Mouse (Mus musculus) lung, postnatal 4 days (tissue): ENCODE measurements around the gene Dcaf17.

ENCODE experiments used
- DNase-seq, 2 experiments: peaks; one replicate each; pipeline ENCODE4 v3.0.0; 2021

Dcaf17 gene

DNA sequence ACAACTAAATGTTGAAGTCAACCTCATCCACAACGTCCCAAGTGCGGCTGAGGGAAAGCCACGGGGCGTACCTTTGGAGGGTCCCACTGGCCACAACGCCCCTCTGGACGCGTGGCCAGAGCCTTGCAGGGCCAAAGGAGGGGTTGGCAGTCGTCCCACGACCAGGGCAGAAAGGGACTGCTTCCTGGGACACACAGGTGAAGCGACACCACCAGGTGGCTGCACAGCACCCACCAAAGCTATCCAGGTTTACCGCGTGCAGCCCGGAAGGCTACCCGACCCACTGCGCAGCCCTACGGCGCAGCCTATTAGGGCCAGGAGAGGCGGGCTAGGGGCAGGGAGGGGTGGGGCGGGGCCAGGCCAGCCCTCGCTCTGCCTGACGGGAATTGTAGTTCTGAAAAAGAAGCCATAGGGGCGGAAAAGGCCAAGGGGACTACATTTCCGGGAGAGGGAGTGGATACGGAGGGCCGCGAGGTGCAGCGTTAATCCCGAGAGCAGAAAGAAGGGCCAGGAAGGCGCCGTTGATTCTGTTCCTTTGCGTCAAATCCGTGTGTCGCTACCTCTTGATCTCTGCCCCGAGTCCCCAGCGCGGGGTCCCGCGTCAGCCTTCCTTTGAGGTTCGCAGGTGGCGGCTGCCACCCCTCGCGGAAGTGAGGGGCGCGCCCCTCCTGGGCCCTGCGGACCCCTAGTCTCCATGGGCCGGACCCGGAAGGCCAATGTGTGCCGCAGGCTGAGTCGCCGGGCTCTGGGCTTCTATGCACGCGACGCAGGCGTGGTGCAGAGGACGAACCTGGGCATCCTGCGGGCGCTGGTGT, at the start of gene Dcaf17, which contains the start of gene Mettl8:
Gene Dcaf17 (plus strand): TSS at position 29 of the 815 bp plus-strand sequence.
Gene Mettl8 (minus strand): TSS at position 284 of the 815 bp plus-strand sequence.
- DNase-seq = peak; percentile 93 to 95

DNA sequence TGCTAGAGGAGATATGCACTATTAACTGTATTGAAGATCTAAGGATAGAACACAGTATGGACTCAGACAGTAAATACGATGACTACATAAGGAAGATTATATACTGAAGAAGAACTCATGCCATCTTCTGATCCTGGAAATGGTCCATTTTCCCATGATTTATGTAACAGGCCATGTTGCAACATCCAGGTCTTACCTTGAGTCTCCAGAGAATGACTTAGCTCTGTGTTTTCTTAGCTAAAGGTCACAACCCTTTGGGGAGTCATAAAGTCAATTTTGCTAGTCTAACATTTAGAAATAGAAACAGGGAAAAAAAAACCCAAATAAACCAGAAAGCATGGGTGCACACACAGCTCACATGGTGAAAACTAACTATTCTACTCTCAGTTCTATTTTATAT, 43.3 kb upstream of the Dcaf17 start:
- no peak for DNase-seq

DNA sequence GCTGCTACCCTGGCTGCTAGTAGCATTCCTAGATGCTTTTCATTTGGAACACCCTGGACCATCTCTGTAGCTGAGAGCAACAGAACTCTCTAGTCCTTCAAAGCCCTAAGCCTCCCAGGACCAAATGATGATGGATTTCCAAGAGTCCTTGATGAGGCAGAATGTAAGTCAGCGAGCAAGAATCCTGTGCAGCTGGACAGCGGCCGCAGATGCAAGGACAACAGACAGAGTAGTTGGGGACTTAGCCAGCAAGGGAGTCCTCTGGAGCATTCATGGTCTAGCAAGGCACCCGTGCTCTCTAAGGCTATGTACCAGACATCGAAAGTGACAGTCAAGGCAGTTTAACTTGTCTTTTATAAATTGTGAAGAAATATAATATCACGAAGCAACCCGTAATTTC, 41.6 kb upstream of the Dcaf17 start:
- no peak for DNase-seq

GRCm38 (mm10) chr2:71019277-71019676, 35.9 kb upstream of the Dcaf17 start:
- DNase-seq = no peak

- no peak for DNase-seq
These were observed 35.3 kb upstream of the Dcaf17 start for GRCm38 (mm10) chr2:71019704-71020375.

- no peak for DNase-seq
These were observed 34.5 kb upstream of the Dcaf17 start for GRCm38 (mm10) chr2:71020674-71021073.

GRCm38 (mm10) chr2:71022991-71023390, 32.1 kb upstream of the Dcaf17 start:
- DNase-seq = no peak

GRCm38 (mm10) chr2:71023986-71024385, 31.1 kb upstream of the Dcaf17 start:
- no peak for DNase-seq

DNA sequence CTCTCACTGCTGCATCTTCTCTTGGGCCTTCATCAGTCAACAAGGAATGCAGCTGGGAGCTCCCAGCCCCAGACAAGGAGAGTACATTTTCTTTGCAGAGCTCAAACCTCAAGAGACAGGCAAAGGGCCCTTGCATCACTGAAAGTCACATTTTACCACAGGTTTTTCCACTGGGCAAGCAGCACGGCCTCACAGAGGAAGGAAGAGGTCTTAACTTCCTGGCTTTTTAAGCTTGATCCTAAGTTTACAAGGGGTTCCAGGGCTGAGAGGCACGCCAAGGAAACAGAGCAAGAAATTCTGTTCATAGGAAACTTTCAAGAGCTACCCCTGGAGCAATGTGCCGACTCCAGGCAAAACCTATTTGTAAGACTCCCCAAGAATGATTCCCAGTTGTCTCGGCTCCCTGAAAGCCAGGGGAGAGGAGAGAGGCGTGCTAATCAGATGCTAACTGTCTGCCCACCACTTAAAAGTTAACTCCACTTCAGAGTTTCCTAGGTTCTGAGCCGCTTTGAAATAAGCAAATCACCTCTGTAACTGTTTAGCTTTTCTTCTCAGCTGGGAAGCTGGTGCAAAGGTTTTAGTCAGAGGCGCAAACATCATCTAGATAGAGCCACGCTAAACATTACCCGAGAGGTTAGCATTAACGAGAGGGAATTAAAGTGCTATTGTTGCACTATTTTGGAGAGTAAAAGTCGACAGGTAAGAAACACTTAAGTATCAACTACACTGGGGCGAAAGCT, 29.4 kb upstream of the Dcaf17 start:
- DNase-seq = no peak

DNA sequence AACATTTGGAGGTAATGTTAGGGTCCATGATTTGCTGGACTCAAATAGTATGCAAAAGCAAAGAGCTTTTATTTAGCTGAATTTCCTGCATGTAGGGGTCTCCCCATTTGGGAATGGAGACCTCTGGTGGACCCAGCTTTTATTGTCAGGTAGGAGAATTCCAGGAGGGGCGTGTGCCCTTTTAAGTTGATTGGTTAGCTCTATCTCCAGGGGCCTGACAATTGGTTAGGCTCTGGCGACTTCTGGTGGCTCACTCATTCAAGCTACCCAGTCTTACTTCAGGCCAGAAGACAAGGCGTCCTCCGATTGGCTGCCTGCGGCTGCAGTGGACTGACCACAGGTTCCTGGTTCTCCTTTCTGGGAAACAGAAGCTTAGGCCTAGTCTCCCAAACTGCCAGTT, 28.3 kb upstream of the Dcaf17 start:
- DNase-seq = peak; percentile 28 to 35

DNA sequence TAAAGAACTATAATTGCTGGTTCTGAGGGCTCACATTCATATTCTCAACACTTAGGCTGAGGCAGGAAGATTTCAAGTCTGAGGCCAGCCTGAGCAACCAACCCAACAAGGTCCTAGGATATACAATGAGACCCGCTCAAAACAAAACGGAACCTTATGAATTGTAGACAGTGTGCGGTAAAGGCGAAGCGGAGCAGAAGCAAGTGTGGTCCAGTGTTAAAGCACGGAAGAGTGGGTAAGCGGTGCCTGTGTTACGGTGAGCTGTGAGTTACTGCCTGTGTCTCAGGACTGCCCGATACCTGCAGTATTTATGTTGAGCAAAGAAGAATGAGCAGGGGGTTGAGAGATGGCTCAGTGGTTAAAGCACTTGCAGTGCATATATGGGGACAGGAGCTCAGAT, 27.5 kb upstream of the Dcaf17 start:
- no peak for DNase-seq

DNA sequence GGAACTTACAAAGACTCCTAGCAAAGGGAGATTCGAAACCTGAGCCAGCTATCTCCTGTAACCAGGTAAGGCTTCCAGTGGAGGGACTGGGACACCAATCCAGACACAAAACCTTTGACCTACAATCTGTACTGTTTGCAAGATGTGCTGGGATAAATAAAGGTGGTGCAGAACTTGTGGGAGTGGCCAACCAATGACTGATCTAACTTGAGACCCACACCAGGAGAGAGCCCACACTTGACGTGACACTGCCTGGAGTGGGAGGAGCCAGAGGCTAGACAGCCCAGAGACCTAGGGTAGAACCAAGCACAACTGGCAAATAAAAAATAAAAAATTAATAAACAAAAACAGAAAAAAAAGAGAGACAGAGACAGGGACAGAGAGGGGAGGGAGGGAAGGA, 24.5 kb upstream of the Dcaf17 start:
- DNase-seq = no peak

DNA sequence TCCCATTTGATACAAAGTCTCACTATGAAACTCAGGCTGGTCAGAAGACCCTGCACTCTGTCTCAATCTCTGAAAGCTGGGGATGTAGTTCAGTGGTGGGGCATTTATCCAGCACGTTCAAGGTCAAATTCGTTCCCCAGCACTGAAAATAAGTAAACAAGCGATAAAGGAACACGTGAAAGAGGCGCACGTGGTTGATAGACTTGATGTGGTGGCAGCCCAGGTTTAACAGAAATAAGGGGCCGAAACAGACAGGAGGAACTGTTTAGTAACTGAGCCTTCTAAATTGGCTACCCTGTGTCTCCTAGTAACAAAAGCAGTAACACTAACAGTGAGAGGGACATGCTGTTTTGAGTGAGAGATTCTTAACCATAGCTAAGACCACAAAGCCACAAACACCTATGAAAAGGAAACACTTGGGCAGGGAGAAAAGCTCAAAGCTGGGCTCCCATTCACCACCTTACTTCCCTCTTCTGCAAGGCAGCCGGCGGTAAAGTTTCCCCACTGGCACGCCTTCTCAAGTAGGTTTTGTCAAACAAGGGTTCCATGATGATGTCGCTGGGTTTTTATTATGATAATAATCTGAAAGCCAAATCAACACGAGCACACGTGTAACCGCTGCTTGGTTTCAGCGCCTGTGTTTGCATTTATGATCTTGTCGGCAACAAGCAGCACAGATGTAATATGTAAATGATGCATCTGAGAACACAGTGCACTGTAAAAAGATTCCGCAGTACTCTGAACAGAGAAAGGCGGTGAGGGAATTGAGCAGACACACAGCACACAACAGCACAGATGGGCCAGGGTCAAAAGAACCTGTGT, 22.9 kb upstream of the Dcaf17 start:
- no peak for DNase-seq

DNA sequence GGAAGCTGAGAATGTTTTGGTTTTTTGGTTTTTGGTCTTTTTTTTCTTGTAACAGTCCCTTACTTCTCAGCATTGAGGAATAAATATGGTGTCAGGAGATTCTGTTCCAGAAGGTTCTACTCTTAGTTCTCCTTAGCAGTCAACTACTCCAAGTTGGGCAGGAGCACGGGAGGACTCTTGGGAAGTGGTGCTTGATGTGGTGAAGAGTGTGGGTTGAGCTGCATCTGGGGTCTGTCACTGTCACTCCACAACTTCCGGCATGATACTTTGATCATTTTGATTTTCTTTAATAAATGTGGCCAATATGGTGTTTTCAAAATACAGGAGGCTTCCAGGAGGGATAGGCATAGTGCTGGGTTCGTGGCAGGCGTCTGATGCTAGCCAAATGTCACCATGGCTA, 22.1 kb upstream of the Dcaf17 start:
- no peak for DNase-seq

DNA sequence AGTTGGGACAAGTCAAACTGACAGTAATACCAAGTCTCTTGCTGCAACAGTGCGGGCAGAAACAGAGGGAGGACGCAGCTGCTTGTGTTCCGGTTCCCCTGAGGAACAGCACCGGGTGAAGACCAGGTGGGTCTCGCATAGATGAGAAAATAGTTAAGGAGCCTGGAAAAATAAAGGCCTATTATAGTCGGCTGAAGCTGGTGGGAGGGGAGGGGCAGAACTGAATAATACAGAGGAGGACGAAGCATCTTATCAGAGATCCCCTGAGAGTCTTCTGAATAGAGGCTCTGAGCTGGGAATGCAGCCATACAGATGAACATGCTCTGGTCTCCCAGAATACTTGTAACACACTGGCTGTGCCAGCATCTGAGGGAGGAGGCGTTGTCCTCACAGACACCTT, 21.1 kb upstream of the Dcaf17 start:
- DNase-seq = no peak

GRCm38 (mm10) chr2:71037447-71037846, 17.7 kb upstream of the Dcaf17 start:
- DNase-seq = peak in 1 of 2 experiments; percentile 39

- peak; percentile 77 to 85 for DNase-seq
These were observed 15.5 kb upstream of the Dcaf17 start for GRCm38 (mm10) chr2:71039522-71040121.

- DNase-seq = peak; percentile 38 to 61
These were observed 9.0 kb upstream of the Dcaf17 start for GRCm38 (mm10) chr2:71046151-71046550.

DNA sequence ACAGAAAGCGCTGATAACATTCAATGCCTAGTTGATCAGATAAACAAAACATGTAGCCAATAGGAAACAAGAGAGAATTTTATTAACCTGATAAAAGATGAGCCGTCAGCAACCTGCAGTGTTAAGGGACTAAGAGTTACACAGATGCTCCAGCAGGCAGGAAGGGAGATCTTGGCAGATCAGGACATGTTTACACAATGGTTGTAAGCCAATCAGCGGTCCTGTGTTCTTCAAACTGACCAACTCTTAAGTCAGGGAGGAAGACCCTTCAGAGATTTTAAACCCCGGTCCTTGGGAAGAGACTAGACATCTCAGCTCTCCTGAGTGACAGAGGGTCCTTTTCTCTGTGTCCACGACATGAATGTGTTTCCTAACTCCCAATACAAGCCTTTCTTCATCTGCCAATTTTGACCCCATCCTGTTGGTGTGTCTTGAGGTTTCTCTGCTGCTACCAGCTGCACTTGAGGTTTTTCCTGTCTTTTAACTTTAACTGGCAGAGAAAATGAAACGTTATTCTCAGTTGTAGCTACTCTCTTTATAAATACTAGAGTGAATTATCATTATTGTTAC, 8.3 kb upstream of the Dcaf17 start:
- no peak for DNase-seq

GRCm38 (mm10) chr2:71048896-71049295, 6.2 kb upstream of the Dcaf17 start:
- peak in 1 of 2 experiments; percentile 29 for DNase-seq

DNA sequence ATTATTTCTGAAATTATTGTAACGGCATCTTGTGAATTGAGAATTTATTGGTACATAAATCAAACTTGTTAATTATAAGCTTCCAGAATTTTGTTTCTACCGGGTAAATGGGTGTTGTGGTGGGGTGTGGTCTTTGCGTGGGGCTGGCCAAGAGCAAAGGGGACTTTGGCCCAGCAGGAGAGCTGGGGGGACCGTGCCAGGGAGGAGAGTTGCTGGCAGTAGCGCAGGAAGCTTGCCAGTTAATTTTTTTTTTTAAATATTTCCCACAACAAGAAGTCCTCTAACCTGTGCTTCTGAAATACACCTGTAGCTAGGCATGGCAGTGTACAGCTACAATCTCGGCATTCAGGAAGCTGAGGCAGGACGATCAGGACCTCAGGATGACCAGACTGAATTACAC, 4.6 kb upstream of the Dcaf17 start:
- no peak for DNase-seq

DNA sequence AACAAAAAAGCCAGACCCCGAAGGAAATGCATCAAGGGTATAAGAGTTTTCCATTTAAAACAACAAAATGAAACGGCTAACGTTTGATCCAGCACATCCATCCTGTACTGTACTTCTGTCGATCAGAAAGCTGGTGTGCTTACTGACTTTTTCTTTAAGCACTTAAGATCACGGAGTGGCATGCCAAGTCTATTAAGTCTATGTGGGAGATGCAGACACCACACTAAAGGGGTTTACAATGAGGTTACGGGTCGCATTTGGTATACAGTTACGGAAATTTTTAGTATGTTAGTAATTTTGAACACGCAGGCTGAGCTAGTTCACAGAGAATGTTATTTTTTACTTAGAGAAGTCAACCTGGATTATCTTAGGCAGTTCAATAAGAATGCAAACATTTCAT, 412 bp upstream of the Dcaf17 start:
- DNase-seq = no peak
